Mouse (Mus musculus) heart, postnatal 4 days (tissue): Measurements from ENCODE around the gene Fut2. TPM values are rescaled to one million over a fixed set of nuclear protein-coding genes. Genes with fewer than 3 reads are reported as not detected.

Experiments used
- DNase-seq: peaks from one replicate; pipeline ENCODE4 v3.0.0; 2021
- total RNA-seq, 2 experiments: library from RNA; stranded (reverse); gene quantifications; 2 replicates each; pipeline ENCODE4 v1.2.3; 2021

Fut2 gene
- not detected for total RNA-seq

DNA sequence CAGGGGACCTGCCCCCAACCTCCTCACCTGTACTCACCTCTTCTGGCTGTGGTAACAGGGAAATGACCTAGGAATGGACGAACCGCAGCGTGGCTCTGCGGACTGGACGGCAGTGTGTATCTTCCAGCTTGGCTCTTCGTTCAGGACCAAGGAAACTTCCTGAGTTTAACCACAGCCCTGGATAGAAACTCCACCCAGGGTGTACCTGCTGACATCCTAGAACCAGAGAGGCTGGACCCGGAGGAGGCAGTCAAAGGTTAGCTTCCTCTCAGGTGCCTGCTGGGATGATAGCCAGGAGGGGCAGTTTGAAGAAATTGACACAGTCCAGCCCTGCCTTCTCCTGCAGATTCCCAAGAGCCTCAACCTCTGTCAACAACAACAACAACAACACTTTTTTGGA is at the start of gene Fut2:
TSS of gene Fut2 (minus strand) at position 234 of the 400 bp plus-strand sequence.
- no peak for DNase-seq

DNA sequence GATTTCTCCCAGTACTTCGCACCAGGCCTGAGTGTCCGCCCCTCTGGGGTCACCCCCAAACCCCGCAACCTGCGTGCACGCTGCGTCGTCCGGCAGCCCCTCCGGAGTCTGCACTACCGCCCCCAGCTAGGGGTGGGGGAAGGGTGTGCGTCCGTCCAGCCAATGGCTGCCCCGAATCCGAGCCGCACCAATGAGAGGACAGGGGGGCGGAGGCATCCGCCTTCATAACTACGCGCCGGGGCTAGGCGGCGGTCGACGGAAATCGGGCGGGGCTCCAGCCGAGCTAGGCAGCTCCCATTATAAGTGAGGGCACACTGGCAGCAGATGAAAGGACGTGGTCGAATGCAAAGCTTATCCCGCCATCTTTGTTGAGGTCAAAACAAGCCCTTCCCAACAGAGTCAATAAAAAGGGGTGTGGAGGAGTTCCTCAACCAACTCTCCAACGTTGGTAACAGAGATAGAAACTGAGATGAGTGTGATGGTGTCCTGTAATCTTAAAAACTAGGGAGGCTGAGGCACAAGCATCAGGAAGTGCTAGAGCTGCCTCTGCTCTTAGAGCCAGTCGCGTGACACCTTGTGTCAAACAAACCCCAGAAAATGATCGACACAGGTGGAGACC is 49.0 kb upstream of the Fut2 start, which contains the start of gene Rpl18:
TSS of gene Rpl18 (plus strand) at position 368 of the 619 bp plus-strand sequence.
- DNase-seq: peak; percentile 98

DNA sequence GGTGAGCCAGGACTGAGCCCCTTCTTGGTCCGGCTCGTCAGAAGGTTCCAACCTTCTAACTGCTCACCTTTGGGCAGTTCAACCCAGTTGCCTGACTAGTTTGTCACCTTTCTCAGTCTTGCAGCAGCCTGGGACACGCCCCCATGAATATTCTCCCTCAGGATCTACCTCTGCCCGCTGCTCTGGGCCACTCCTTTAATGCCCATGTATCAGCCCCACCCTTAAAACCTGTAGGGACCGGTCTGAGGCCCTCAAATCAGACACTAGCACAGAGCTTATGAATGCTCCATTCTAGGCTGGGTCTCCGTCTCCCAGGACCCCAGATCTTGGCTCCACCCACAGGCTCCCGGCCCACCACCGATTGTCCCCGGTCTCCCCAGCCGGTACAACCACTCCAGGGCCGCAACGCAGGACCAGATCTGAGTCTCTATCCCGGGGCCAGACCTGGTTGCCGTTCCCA is 48.5 kb upstream of the Fut2 start:
- no peak for DNase-seq

DNA sequence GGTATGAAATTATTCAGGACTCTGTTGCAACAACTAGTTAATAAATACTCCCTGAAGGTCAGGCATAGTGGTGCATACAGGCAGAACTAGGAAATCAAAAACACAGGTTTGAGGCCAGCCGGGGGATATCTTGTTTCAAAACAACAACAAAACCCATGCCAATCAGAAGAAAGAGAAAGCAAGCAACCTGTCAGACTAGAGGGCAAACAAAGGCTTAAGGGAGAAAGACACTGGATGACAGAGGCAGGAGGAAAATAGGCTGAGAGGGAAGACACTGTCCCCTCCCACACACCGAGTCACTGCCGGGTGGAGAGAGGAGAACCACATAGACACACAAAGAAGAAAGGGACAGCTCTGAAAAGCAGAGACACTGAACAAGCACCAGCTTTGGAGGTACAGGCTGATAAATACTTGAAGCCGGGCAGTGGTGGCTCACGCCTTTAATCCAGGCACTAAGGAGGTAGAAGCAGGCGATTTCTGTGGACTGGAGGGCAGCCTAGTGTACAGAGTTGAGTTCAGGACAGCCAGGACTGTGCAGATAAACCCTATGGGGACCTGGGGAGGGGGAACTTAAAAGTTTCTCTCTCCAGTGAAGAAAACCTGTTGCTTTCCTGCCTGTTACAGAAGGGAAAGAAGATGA is 47.8 kb upstream of the Fut2 start:
- DNase-seq: no peak

DNA sequence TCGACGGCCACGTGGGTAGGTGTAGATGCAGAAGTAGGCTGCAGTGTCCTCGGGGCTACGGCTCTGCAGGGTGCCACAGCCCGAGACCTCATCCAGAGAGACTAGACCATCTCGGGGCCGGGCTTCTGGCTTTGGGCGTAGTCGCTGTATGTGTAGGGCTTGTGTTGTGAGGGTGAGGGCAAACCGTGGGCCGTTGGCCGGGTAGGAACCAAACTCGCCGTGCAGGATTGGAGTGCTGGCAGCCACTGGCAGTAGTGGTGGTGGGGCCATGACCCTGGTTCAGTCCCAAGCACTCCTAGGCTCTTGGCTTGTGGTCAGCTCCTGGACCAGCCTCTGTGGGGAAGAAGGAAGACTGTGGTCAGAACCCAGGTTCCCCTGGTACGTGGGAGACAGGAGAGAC is 47.2 kb upstream of the Fut2 start:
- DNase-seq: no peak

DNA sequence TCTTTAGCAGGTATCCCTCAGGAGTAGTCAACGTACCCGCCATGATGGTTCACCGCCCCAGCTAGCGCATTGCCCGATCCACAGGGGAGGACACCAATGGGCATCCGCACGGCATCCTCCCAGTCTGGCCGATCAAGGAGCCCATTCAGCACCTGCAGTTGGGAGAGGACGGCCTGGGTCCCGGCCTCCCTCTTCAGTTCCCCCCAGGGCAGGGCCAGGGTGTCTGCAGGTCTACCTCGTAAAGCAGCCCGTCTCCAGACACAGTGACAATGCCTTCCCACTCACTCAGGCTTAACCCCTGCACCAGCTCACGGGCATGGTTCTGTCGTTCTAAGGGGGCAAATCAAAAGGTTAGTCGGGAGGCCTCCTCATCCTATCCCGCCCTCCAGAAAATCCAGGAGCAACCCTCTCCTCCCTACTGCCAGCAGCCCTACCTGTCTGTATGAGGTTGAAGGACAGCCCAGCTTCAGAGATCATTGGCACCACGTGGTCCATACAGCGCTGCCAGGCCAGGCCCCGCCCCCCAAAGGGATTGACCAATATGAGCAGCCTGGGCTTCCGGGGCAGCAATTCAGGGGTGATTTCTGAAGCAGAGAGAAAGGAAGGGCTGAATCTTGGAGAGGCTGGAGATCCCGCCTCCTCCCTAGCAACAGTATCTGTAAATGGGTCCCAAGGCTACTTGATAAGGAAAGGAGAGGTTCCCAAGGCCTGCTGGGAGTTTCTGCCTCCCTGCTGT is 46.0 kb upstream of the Fut2 start:
- DNase-seq: peak; percentile 28

DNA sequence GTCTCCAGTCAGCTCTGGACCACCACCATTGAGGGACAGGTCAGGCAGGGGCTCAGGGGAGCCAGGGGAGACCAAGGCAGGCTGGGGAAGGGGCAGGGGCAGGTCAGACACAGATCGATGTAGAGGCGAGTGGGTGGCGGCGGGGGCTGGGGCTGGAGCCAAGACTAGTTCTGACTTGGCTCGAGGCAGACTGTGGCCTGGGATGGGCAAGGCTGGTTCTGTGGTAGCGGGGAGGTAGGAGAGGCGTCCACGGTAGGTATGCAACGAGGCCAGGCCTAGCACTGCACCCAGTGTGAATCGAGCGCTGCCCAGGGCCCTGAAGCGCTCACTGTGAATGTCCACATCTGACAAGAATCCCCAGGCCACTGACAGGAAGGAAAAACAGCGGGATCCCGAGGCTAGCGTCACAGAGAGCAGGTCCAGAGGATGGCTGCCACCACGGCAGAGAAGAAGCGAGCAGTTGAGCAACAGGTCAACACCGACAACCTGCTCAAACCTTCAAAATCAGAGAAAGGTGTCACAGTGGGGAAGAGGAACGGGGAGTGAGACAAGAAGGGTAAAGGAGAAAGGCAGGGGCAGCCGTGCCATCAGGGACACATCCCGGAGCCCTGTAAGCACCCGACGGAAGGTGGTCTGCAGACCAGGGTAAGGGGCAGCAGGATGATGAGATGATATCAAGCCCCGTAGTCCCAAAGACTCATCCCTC is 45.3 kb upstream of the Fut2 start:
- DNase-seq: no peak

DNA sequence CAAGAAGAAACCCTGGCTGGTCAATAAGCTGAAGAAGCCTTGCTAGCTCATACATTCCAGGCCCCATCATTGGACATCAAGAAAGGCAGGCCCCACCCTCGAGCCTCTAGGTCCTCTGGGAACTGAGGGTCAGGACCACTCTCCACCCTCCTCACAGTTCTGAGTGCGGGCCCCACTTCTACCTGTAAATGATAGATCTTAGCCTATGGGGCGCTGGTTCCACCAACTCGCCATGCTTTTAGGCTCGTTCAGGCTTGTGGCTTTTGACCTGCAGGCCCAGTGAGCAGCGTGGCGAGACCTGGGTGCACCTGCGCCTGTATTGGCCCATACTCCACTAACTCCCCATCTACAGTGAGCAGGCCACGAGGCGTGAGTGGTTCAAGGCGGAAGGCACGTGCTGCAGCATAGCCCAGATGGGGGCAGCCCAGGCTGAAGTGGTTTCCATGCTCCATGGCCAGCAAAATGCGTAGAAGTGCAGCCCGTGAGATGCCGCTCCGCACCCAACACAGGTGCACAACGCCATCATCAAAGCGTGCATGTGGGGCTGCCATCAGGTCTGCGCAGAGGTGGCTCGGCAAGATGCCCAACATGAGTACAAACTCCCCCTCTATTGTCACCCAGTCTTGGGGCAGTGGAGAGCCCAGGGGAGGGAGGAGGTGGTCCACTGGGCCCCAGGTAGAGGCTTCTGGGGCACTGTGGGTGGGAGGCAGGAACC is 44.4 kb upstream of the Fut2 start:
- no peak for DNase-seq

DNA sequence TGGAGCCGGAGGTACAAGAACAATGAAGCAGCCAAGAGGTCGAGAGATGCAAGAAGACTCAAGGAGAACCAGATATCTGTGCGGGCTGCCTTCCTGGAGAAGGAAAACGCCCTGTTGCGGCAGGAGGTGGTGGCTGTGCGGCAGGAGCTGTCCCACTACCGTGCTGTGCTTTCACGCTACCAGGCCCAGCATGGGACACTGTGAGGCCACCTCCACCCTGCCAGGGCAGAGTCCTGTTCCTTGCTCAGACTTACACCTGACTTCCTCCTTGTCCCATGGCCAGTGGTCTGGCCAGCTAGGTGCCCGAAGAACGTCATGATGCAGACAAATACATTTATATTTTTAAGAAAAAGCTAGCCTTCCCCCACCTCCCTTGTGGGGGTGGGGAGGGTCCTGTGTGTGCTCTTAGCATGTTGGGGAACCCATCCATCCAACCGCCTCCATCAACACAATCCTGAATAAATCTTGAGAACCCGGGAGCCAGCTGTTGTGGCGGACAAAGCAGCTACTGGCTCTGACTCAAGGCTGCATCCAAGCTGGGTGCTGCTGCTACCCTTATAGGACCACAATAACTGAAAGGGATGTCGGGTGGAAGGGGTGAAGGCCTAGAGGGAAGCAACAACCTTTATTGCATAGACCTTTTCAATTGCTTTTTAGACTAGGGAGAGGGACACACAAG is 43.6 kb upstream of the Fut2 start:
- no peak for DNase-seq

DNA sequence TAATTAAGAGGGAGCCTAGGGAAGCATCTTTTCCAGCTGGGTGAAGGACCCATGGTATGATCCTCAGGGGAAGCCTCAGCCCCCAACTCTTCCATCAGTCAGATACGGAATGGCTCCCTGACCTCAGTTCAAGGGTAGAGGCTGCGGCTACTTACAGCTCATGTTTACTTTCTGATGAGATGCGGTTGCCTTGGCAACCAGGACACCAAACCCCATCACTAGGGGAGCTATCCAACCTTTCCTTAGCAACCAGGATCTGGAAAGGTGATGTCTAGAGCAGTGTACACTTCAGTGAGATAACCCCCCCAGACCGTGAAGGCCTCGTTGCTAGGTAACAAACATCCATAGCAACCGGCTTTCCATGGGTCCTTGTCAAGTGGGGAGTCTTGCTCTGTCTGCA is 42.8 kb upstream of the Fut2 start:
- DNase-seq: peak; percentile 17

DNA sequence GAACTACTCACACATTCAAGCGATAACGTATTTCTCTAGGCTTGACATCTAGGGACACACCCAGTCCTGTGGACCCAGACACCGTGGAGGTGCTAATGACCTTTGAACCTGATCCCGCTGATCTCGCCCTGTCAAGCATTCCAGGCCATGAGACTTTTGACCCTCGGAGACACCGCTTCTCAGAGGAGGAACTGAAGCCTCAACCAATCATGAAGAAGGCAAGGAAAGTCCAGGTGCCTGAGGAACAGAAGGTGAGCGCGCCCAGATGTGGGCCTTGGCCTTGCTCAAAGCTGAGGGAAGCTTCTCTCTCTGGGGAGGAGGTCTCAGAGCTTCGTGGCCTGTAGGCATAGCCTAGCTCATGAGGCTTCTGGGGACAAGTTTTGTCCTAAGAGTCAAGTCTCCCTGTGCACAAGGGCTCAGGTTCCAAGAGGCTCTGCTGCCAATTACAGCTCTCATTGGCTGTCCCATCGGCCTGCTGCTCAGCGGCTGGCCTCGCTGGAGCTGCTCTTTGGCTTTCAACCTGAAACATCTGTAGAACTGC is 42.1 kb upstream of the Fut2 start:
- peak; percentile 40 for DNase-seq

DNA sequence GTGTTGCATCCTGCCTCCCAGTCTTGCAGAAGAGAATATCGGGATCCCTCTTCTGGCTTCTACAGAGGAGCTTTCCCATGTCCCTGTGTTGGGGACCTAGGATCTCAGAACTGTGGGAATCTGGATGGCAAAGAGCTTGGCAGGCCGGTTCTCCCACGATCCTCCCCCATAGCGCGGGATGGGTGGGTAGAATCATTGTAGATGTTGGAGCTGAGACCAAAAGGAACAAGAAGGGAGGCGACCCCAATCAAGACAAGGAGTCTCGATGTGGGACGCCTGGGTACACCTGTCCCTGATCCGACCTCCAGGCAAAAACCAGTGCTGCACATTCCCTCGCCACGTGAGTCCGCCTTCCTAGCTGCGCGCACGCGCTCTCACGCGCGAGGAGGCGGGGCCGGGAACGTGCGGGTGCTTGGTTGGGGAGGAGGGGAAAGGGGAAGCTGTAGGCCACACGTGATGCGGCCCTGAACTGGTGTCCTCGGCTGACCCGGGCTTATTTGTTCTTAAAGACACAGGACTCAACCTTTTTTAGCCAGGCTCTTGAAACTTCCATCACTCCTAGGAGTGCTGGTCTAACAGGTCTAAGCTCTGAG is 41.3 kb upstream of the Fut2 start:
- DNase-seq: peak; percentile 97

DNA sequence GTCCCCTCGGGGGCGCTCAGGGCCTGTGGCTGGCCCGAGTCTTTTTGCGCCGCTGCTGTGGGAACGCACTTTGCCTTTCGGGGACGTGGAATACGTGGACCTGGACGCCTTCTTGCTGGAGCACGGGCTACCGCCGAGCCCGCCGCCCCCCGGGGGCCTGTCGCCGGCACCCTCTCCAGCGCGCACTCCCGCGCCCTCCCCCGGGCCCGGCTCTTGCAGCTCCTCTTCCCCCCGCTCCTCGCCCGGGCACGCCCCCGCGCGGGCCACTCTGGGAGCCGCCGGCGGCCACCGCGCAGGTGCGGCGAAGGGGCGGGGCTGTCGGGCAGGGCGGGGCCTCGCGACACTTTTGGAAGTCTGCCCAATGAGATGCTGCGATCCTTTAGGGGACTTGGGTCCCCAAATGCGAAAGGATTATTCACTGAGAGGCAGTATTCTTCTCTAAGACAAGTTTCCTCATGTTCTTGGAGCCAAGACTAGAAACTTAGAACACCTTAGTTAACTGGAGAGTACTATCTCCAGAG is 40.6 kb upstream of the Fut2 start:
- DNase-seq: peak; percentile 93

DNA sequence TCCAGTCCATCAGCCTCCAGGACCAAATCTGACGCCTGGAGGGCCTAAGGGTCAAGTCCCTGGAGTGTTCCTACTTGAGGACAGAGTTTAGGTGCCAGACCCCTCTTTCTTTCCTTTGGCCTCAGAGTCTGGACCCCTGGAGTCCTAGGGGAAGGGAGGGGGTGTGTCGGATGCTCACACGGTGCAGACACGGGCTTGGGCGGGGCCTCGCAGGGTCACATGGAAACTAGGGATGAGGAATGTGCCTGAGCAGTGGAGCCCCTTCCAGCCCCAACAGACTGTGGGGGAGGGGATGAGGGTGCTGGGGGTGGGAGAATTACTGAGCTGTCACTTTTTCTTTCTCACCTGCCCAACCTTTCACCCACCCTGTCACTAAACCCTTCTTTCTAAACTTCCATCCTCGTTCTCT is 39.7 kb upstream of the Fut2 start:
- peak; percentile 84 for DNase-seq

DNA sequence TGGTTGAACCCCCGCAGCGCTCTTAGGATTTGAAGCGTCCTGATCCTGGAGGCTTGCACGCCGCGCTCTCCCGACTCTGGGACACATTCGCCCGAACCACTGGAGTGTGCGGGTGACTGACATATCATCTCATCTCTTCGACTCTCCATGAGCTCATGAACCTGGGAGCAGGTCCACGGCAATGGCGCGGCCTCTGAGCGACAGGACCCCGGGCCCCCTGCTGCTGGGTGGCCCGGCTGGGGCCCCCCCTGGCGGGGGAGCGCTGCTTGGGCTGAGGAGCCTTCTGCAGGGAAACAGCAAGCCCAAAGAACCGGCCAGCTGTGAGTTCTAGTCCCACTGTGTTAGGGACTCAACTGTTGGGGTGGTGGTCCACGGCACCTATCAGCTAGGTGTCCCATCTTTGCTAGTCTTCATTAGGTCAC is 39.3 kb upstream of the Fut2 start:
- DNase-seq: peak; percentile 47

DNA sequence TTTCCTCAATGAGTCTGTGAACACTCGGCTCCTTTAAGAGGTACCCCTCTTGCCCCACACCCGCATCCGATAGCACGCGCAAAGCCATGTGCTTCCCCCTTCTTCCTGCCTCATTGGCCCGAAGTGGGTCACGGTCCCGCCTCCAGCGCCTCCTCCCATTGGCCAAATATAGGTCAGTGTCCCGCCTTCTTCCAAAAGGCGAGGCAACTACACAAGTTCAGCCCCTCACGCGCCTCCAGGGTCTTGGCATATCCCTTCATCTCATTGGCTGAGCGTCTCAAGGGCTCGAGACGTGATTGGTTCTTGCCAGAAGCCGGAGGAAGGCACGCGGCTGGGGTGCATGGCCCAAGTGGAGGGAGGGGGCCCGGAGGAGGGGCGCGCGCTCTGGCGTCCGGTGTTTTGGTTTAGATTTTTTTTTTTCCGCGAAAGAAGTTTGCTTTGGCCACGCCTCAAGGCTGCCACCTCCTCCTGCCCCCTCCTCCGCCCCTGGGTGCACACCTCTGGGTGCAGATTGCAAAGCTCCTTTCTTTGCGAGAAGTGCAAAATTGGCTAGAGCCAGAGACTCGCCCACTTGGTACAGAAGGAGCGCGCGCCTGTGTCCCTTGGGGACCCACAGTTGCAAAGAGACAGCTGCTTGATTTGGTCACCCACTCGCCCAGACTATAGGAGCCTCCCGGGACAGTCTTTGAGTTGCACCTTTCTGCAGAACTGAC is 38.7 kb upstream of the Fut2 start, which contains the start of gene Dbp:
TSS of gene Dbp (plus strand) at position 359 of the 713 bp plus-strand sequence.
- DNase-seq: peak; percentile 99

DNA sequence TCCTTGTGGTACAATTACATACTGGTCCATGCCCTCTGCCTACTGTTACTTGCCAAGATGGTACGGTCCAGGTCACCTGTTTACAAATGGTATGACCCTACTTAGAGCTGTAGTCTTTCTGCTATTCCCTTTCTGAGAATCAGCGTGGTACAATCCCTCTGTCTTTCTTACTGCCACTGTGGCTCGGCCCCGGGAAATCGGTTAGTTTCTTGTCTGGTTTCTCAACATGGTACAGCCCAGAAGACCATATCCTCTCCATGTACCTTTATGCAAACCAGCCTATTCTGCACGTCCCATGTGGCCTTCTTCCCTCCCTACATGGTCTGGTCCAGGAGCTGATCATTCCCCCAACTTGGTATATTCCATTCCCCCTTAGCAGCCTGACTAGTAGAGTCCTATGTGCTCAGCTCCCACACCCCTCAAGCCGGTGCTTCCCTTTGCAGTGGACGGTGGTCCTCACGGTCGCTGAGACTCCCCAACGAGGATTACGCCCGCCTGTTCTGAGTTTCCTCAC is 37.9 kb upstream of the Fut2 start:
- peak; percentile 67 for DNase-seq

DNA sequence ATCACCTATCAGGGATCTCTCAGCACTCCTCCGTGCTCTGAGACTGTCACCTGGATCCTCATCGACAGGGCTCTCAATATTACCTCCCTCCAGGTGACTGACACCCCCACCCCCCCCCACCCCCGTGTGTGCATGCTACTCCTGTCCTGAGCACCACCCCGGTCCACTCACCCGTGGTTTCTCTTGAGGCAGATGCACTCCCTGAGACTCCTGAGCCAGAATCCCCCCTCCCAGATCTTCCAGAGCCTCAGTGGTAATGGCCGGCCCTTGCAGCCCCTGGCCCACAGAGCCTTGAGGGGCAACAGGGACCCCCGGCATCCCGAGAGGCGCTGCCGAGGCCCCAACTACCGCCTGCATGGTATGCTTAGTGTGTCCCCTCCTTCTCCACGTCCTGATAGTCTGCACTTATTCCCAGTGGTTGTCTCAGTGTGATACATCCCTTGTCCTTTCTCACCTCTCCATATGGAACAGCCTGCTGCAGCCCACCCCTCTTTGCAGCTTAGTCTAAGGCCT is 37.4 kb upstream of the Fut2 start:
- no peak for DNase-seq

DNA sequence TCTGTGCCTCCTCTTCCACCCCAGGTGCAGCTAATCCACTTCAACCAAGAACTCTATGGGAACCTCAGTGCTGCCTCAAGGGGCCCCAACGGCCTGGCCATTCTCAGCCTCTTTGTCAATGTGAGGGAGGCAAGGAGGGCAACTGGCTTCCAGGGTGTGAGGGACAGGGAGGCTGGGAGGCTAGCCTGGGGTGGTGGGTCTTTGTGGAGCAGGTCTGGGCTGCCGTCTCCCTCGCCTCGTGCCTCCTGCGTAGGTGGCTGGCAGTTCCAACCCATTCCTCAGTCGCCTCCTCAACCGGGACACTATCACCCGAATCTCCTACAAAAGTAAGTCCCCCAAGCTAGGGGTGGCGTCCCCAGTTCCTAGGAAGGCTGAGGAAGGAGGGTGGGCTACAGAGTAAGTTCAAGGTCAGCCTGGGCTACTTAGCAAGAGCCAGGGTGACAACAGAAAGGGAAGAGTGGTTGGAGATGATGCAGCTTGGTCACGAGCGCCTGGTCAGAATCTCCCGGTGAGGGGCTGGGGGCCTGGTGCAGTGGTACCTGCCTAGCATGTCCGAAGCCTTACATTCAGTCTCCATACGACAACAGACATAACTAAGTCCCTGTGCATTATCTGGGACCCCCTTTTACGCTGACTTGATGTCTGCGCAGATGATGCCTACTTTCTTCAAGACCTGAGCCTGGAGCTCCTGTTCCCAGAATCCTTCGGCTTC is 36.8 kb upstream of the Fut2 start:
- no peak for DNase-seq
